12 mouse cellular contexts compared by ENCODE assay signal in the genomic region with DNA sequence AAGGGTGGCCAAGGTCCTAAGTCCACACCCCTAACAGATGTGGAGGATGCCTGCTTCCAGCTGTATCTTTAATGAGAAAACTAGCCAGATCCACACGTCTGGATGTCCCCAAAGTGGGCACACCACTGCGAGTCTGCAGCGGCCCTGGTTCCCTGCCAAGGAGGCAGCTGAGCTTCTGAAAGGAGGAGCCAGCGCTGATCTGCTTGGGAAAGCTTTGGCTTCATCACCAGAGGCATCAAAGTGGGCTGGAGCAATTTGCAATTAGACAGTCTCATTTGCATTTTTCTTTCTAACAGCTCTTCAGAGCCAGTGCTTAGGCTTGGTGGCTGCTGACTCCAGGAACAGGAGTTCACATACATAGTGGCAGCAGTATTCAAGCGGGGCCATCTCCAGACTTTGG. TPM values are rescaled to one million over a fixed set of nuclear protein-coding genes. Genes with fewer than 3 reads are reported as not detected.
DNase-seq lines count a peak whose midpoint lies in the region; ATAC-seq and TF ChIP-seq lines count a peak whose summit lies in the region.
"Had no signal": no experiment of that assay in that cellular context is flagged by ENCODE, and none has a peak within 500 bp of the region (broad histone marks: within the 10 kb centered on the region; RNA-seq: fewer than 3 reads in every experiment).

No protein-coding gene starts in this region.

- no peak for DNase-seq in forebrain, embryonic 11.5 days (ENCODE audit: low spot score)
- peak; percentile 45 for DNase-seq in retina, postnatal 1 day
- no peak for DNase-seq in retina, embryonic 14.5 days (ENCODE audit: low spot score)
- DNase-seq in left cerebral cortex, postnatal 25 days (ENCODE audit: low spot score in 2 of 2) = peak; percentile 56 to 81
- DNase-seq in thymus, postnatal 25 days = no peak
- DNase-seq in lung, postnatal 0 days (ENCODE audit: low spot score) = no peak
- DNase-seq in urinary bladder, postnatal 36 days (ENCODE audit: low spot score in 2 of 2) = no peak
- DNase-seq: embryo, embryonic 11 days had no signal

- intact Hi-C loops in left cerebral cortex, postnatal 25 days (cut with DNase I) = no loop called here

- H3K9ac ChIP-seq in forebrain, embryonic 12.5 days = no peak overlapping the region
- no peak overlapping the region for H3K9ac ChIP-seq in forebrain, embryonic 11.5 days (ENCODE audit: low read length)
- H3K9ac ChIP-seq in lung, postnatal 0 days (replicated peaks; ENCODE audit: low read depth) = no peak overlapping the region
- H3K9ac ChIP-seq: heart, embryonic 12.5 days had no signal

- H3K27me3 ChIP-seq in forebrain, embryonic 12.5 days = no peaks in the 10 kb centered on the region
- H3K27me3 ChIP-seq in forebrain, embryonic 11.5 days (ENCODE audit: control insufficient read depth, insufficient read depth, low read length) = no peaks in the 10 kb centered on the region
- no peaks in the 10 kb centered on the region for H3K27me3 ChIP-seq in lung, postnatal 0 days (replicated peaks; ENCODE audit: insufficient read depth, low read length)
- H3K27me3 ChIP-seq: heart, embryonic 12.5 days had no signal

- peak; percentile 67; the same call in 1 of the 2 replicates for ATAC-seq in forebrain, embryonic 12.5 days (ENCODE audit: low FRiP score)
- ATAC-seq in forebrain, embryonic 11.5 days (replicated peaks; ENCODE audit: low FRiP score) = no peak
- no peak for ATAC-seq in lung, postnatal 0 days

- H3K4me3 ChIP-seq in forebrain, embryonic 12.5 days (replicated peaks) = no peak overlapping the region
- no peak overlapping the region for H3K4me3 ChIP-seq in forebrain, embryonic 11.5 days (ENCODE audit: low read depth, low read length)
- H3K4me3 ChIP-seq in lung, postnatal 0 days (ENCODE audit: low read depth, low read length) = no peak overlapping the region
- H3K4me3 ChIP-seq: heart, embryonic 12.5 days; limb, embryonic 10.5 days; megakaryocyte, embryonic 14.5 days had no signal

- no peak for TF ChIP-seq EP300 in lung, postnatal 0 days (IDR thresholded peaks at IDR 0.05)

- H3K9me3 ChIP-seq in forebrain, embryonic 12.5 days = no peaks in the 10 kb centered on the region
- H3K9me3 ChIP-seq in forebrain, embryonic 11.5 days (ENCODE audit: control insufficient read depth, low read length) = no peaks in the 10 kb centered on the region
- H3K9me3 ChIP-seq in lung, postnatal 0 days (ENCODE audit: low read length) = no peaks in the 10 kb centered on the region
- H3K9me3 ChIP-seq: heart, embryonic 12.5 days; limb, embryonic 10.5 days; megakaryocyte, embryonic 14.5 days had no signal

- H3K4me1 ChIP-seq in forebrain, embryonic 12.5 days = peaks cover 16% of the 10 kb centered on the region; the same call in 1 of the 2 replicates
- peaks cover 4% of the 10 kb centered on the region; the same call in 1 of the 2 replicates for H3K4me1 ChIP-seq in forebrain, embryonic 11.5 days (replicated peaks; ENCODE audit: control insufficient read depth, insufficient read depth, low read length)
- H3K4me1 ChIP-seq in lung, postnatal 0 days (ENCODE audit: insufficient read depth, low read depth, low read length) = no peaks in the 10 kb centered on the region
- H3K4me1 ChIP-seq: heart, embryonic 12.5 days; megakaryocyte, embryonic 14.5 days had no signal

- H3K27ac ChIP-seq in forebrain, embryonic 12.5 days = 0 out of 2 replicates have a peak overlapping the region, but pooled peaks have one; percentile 31
- no peak overlapping the region for H3K27ac ChIP-seq in forebrain, embryonic 11.5 days (ENCODE audit: low read depth, low read length)
- H3K27ac ChIP-seq in lung, postnatal 0 days (ENCODE audit: low read length) = no peak overlapping the region
- H3K27ac ChIP-seq: limb, embryonic 10.5 days had no signal

- no peaks in the 10 kb centered on the region for H3K36me3 ChIP-seq in forebrain, embryonic 12.5 days (replicated peaks)
- H3K36me3 ChIP-seq in forebrain, embryonic 11.5 days (ENCODE audit: control insufficient read depth, insufficient read depth, low read length) = no peaks in the 10 kb centered on the region
- H3K36me3 ChIP-seq in lung, postnatal 0 days (ENCODE audit: insufficient read depth, low read length) = no peaks in the 10 kb centered on the region
- H3K36me3 ChIP-seq: heart, embryonic 12.5 days; limb, embryonic 10.5 days had no signal

- no peak for TF ChIP-seq CTCF in lung, postnatal 0 days (IDR thresholded peaks at IDR 0.05)

- H3K4me2 ChIP-seq in forebrain, embryonic 12.5 days = no peak overlapping the region
- H3K4me2 ChIP-seq in forebrain, embryonic 11.5 days (ENCODE audit: low read depth, low read length, severe bottlenecking) = no peak overlapping the region
- no peak overlapping the region for H3K4me2 ChIP-seq in lung, postnatal 0 days (replicated peaks; ENCODE audit: low read depth, low read length)
- H3K4me2 ChIP-seq: heart, embryonic 12.5 days had no signal

- 39% methylated on average over 5 of the region's 5 CpGs for WGBS in forebrain, embryonic 12.5 days
- WGBS in forebrain, embryonic 11.5 days = 62% methylated on average over 5 of the region's 5 CpGs
- 62% methylated on average over 5 of the region's 5 CpGs for WGBS in lung, postnatal 0 days

RNA-seq across cellular contexts. Expression of a gene that starts 37.3 kb away (rescaled TPM):
- polyA plus RNA-seq in forebrain, embryonic 12.5 days (2016; fragmentation: Nextera tagmentation; extraction: Ambion mirVana) = 0.78 and 0.96 TPM in 2 replicates
- 0.28 and 0.86 TPM in 2 replicates for polyA plus RNA-seq in forebrain, embryonic 11.5 days (2014; fragmentation: Nextera tagmentation; extraction: Ambion mirVana)
- total RNA-seq in left cerebral cortex, postnatal 25 days (2021) = 10 to 100 TPM; 85.6 to 92.2 TPM
- 0.58 and 0.65 TPM in 2 replicates for polyA plus RNA-seq in lung, postnatal 0 days (2015; fragmentation: Nextera tagmentation; extraction: Ambion mirVana)
- polyA plus RNA-seq: limb, embryonic 10.5 days had no signal

Comparison
In these comparisons a context has a peak if more than half of its experiments do, and no peak if none do; other contexts are left out.
1. DNase-seq: peak in retina, postnatal 1 day (single experiment) and left cerebral cortex, postnatal 25 days (2 of 2); none in forebrain, embryonic 11.5 days (single experiment), retina, embryonic 14.5 days (single experiment), thymus, postnatal 25 days (single experiment), lung, postnatal 0 days (single experiment) and urinary bladder, postnatal 36 days (0 of 2).